Mouse (Mus musculus): ENCODE results near the gene Purb. TPM values are rescaled to one million over a fixed set of nuclear protein-coding genes. Genes with fewer than 3 reads are reported as not detected.
A peak's percentile ranks its signal among the peaks of the same experiment; 100 is the strongest.

Gene Purb
- polyA plus RNA-seq, 1 experiment = 41.0 TPM

DNA sequence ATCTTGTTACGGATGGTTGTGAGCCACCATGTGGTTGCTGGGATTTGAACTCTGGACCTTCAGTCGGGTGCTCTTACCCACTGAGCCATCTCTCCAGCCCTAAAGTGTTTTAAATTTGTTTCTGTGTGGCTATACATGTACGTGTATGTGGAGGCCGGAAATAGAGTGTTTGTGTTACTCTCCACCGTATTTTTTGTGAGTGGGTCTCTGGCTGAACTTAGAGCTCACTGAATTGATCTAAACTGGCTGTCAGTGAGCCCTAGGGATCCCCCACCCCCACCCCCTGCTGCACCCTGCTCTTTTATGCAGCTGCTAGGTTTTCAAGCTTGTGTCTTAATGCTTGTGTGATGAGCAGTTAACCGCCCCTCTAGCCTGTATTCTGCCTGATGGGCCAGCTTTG lies 1.2 kb upstream of the Purb start:
- peaks cover 31% of the 10 kb centered on the region for H3K79me3 ChIP-seq (ENCODE audit: low read depth)
- H3K79me2 ChIP-seq (ENCODE audit: control insufficient read depth, insufficient read depth) = peaks cover 39% of the 10 kb centered on the region
- H3K4me3 ChIP-seq (ENCODE audit: insufficient read depth, poor library complexity, severe bottlenecking) = no peak overlapping the region
- no peaks in the 10 kb centered on the region for H3K27me3 ChIP-seq (ENCODE audit: control insufficient read depth, insufficient read depth, insufficient read length)
- H3K36me3 ChIP-seq (ENCODE audit: control insufficient read depth, insufficient read depth) = peaks cover 31% of the 10 kb centered on the region
- no peak overlapping the region for H3ac ChIP-seq (ENCODE audit: control insufficient read depth, insufficient read length, low read depth)
- no peak for TF ChIP-seq MYOD1 (IDR thresholded peaks at IDR 0.05; ENCODE audit: control insufficient read depth, insufficient read length, low read depth)
- no peak for TF ChIP-seq MYOG (IDR thresholded peaks at IDR 0.05; ENCODE audit: control insufficient read depth, extremely low read depth, insufficient read length)
- no peak for TF ChIP-seq MAX (IDR thresholded peaks at IDR 0.05)
- no peak for TF ChIP-seq CEBPB (IDR thresholded peaks at IDR 0.05; ENCODE audit: low read depth)
- TF ChIP-seq CTCF (IDR thresholded peaks at IDR 0.05; ENCODE audit: control insufficient read depth, insufficient read depth, insufficient read length) = no peak
- TF ChIP-seq FOSL1 (IDR thresholded peaks at IDR 0.05; ENCODE audit: insufficient read depth, low read length, poor library complexity, severe bottlenecking) = no peak
- no peak for TF ChIP-seq USF1 (IDR thresholded peaks at IDR 0.05; ENCODE audit: low read depth)

GRCm38 (mm10) chr11:6474874-6475731 lies 614 bp downstream of the Purb start:
- Histone ChIP-seq H3K4me3 (ENCODE audit: insufficient read depth, poor library complexity, severe bottlenecking) (peak overlapping the region; percentile 85), H3K27me3 (ENCODE audit: control insufficient read depth, insufficient read depth, insufficient read length) (no peaks in the 10 kb centered on the region), H3K79me3 (ENCODE audit: low read depth) (peaks cover 49% of the 10 kb centered on the region), H3K79me2 (ENCODE audit: control insufficient read depth, insufficient read depth) (peaks cover 56% of the 10 kb centered on the region), H3K36me3 (ENCODE audit: control insufficient read depth, insufficient read depth) (peaks cover 48% of the 10 kb centered on the region), H3ac (ENCODE audit: control insufficient read depth, insufficient read length, low read depth) (peak overlapping the region; percentile 98)
- TF ChIP-seq FOSL1 (IDR thresholded peaks at IDR 0.05; ENCODE audit: insufficient read depth, low read length, poor library complexity, severe bottlenecking) (no peak), CTCF (IDR thresholded peaks at IDR 0.05; ENCODE audit: control insufficient read depth, insufficient read depth, insufficient read length) (no peak), USF1 (IDR thresholded peaks at IDR 0.05; ENCODE audit: low read depth) (no peak), MAX (IDR thresholded peaks at IDR 0.05) (no peak), MYOG (IDR thresholded peaks at IDR 0.05; ENCODE audit: control insufficient read depth, extremely low read depth, insufficient read length) (no peak), MYOD1 (IDR thresholded peaks at IDR 0.05; ENCODE audit: control insufficient read depth, insufficient read length, low read depth) (no peak), CEBPB (IDR thresholded peaks at IDR 0.05; ENCODE audit: low read depth) (no peak)

- H3K36me3 ChIP-seq (ENCODE audit: control insufficient read depth, insufficient read depth) = peaks cover 54% of the 10 kb centered on the region
- H3K4me3 ChIP-seq (ENCODE audit: insufficient read depth, poor library complexity, severe bottlenecking) = peak overlapping the region; percentile 85
- no peaks in the 10 kb centered on the region for H3K27me3 ChIP-seq (ENCODE audit: control insufficient read depth, insufficient read depth, insufficient read length)
- peaks cover 64% of the 10 kb centered on the region for H3K79me2 ChIP-seq (ENCODE audit: control insufficient read depth, insufficient read depth)
- peak overlapping the region; percentile 98 for H3ac ChIP-seq (ENCODE audit: control insufficient read depth, insufficient read length, low read depth)
- TF ChIP-seq MYOD1 (IDR thresholded peaks at IDR 0.05; ENCODE audit: control insufficient read depth, insufficient read length, low read depth) = no peak
- no peak for TF ChIP-seq USF1 (IDR thresholded peaks at IDR 0.05; ENCODE audit: low read depth)
- no peak for TF ChIP-seq FOSL1 (IDR thresholded peaks at IDR 0.05; ENCODE audit: insufficient read depth, low read length, poor library complexity, severe bottlenecking)
- no peak for TF ChIP-seq CTCF (IDR thresholded peaks at IDR 0.05; ENCODE audit: control insufficient read depth, insufficient read depth, insufficient read length)
- no peak for TF ChIP-seq MYOG (IDR thresholded peaks at IDR 0.05; ENCODE audit: control insufficient read depth, extremely low read depth, insufficient read length)
- TF ChIP-seq MAX (IDR thresholded peaks at IDR 0.05) = no peak
- TF ChIP-seq CEBPB (IDR thresholded peaks at IDR 0.05; ENCODE audit: low read depth) = no peak
- peaks cover 56% of the 10 kb centered on the region for H3K79me3 ChIP-seq (ENCODE audit: low read depth)
Observed at GRCm38 (mm10) chr11:6474381-6474780, 1.3 kb downstream of the Purb start.

DNA sequence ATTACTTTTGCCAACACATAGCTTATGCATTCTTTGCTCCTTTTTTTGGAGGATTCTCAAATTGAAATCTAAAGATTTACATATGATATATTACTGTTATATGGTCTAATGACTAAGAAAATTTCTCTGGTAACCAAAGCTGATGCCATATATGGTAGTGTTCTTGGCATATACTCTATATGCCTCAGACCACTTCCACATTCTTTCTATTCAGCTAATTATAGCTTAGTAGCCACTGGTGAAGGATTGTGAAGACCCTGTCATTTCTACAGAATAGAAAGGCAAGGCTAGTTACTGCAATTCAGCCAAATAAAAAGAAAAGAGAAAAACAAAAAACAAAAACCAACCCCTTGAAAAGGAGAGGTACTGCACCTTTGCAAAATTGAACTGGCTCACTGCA lies 3.6 kb downstream of the Purb start:
- H3ac ChIP-seq (ENCODE audit: control insufficient read depth, insufficient read length, low read depth) = peak overlapping the region; percentile 66

DNA sequence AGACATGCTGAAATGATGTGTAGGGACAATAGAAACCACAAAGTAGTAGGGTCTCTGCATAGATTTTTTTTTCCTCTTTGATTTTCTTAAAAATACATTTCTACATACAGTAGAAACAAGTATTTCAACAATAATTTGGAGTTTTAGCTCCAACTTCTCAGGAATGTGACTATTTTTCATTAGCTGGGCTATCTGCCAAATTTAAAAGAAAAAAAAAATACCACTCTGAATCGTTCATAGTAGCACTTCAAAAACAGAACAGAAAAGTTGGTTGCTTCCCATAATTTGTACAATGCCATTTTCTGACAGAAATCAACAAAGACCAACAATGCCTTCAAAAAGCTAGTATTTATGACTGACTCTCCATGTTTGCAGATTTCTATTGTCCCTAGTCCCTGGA lies 4.2 kb downstream of the Purb start:
- TF ChIP-seq CTCF (IDR thresholded peaks at IDR 0.05; ENCODE audit: control insufficient read depth, insufficient read depth, insufficient read length) (no peak), MAX (IDR thresholded peaks at IDR 0.05) (no peak), CEBPB (IDR thresholded peaks at IDR 0.05; ENCODE audit: low read depth) (no peak), MYOG (IDR thresholded peaks at IDR 0.05; ENCODE audit: control insufficient read depth, extremely low read depth, insufficient read length) (no peak)
- peak overlapping the region; percentile 48 for H3ac ChIP-seq (ENCODE audit: control insufficient read depth, insufficient read length, low read depth)
- H3K4me3 ChIP-seq (ENCODE audit: insufficient read depth, poor library complexity, severe bottlenecking) = peak overlapping the region; percentile 85
- no peaks in the 10 kb centered on the region for H3K27me3 ChIP-seq (ENCODE audit: control insufficient read depth, insufficient read depth, insufficient read length)
- peaks cover 82% of the 10 kb centered on the region for H3K36me3 ChIP-seq (ENCODE audit: control insufficient read depth, insufficient read depth)
- peaks cover 92% of the 10 kb centered on the region for H3K79me2 ChIP-seq (ENCODE audit: control insufficient read depth, insufficient read depth)
- peaks cover 84% of the 10 kb centered on the region for H3K79me3 ChIP-seq (ENCODE audit: low read depth)

More for the DNA sequence above, 3.6 kb downstream of the Purb start:
- Histone ChIP-seq H3K79me3 (ENCODE audit: low read depth) (peaks cover 79% of the 10 kb centered on the region), H3K36me3 (ENCODE audit: control insufficient read depth, insufficient read depth) (peaks cover 76% of the 10 kb centered on the region), H3K27me3 (ENCODE audit: control insufficient read depth, insufficient read depth, insufficient read length) (no peaks in the 10 kb centered on the region), H3K79me2 (ENCODE audit: control insufficient read depth, insufficient read depth) (peaks cover 87% of the 10 kb centered on the region), H3K4me3 (ENCODE audit: insufficient read depth, poor library complexity, severe bottlenecking) (peak overlapping the region; percentile 85)
- no peak for TF ChIP-seq CTCF (IDR thresholded peaks at IDR 0.05; ENCODE audit: control insufficient read depth, insufficient read depth, insufficient read length)

DNA sequence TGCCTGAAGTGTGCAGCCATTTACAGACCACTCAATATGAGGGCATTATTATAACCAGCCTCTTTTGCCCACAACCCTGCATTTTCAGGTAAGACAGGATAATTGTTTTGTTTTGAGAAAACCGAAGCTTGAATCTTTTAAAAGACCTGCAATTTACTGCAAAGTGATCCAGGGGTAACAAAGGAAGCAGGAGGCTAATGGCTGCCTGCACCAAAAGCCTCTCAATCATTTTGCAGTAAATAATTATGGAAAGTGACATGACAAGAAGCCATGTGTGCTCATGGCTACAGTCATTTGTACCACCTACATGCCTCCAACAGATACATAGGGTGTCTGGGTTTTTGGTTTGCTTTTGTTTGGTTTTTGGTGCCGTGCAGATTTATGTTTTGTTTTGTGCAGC lies 4.7 kb downstream of the Purb start:
- H3K79me2 ChIP-seq (ENCODE audit: control insufficient read depth, insufficient read depth) = peaks cover 97% of the 10 kb centered on the region
- peaks cover 87% of the 10 kb centered on the region for H3K79me3 ChIP-seq (ENCODE audit: low read depth)
- H3K27me3 ChIP-seq (ENCODE audit: control insufficient read depth, insufficient read depth, insufficient read length) = no peaks in the 10 kb centered on the region
- H3K4me3 ChIP-seq (ENCODE audit: insufficient read depth, poor library complexity, severe bottlenecking) = peak overlapping the region; percentile 85
- peak overlapping the region; percentile 66 for H3ac ChIP-seq (ENCODE audit: control insufficient read depth, insufficient read length, low read depth)
- TF ChIP-seq MAX (IDR thresholded peaks at IDR 0.05) (no peak), MYOG (IDR thresholded peaks at IDR 0.05; ENCODE audit: control insufficient read depth, extremely low read depth, insufficient read length) (no peak), CTCF (IDR thresholded peaks at IDR 0.05; ENCODE audit: control insufficient read depth, insufficient read depth, insufficient read length) (no peak), USF1 (IDR thresholded peaks at IDR 0.05; ENCODE audit: low read depth) (no peak), MYOD1 (IDR thresholded peaks at IDR 0.05; ENCODE audit: control insufficient read depth, insufficient read length, low read depth) (no peak), FOSL1 (IDR thresholded peaks at IDR 0.05; ENCODE audit: insufficient read depth, low read length, poor library complexity, severe bottlenecking) (no peak), CEBPB (IDR thresholded peaks at IDR 0.05; ENCODE audit: low read depth) (no peak)
- peaks cover 86% of the 10 kb centered on the region for H3K36me3 ChIP-seq (ENCODE audit: control insufficient read depth, insufficient read depth)
